ENCODE assay signal across 19 mouse cellular contexts in the genomic region with DNA sequence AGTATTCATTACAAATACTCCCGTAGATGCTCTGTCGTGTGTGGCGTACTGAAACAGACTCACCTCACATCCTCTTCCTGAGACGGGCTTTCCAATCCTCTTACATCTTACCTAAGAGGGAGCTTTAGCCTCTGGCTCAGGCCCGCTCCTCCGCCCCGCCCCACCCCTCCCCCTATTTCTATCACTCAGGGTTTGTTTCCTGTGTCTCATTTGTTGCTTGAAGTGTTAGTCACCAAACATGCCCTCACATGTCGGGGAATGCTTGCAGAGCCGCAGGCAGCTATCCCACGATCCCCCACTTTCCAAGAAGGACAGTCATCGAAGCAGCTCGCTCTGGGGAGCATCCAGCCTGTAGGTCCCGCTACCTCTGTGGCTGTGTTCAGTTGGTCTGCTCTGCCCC.
DNase-seq lines count a peak whose midpoint lies in the region; ATAC-seq and TF ChIP-seq lines count a peak whose summit lies in the region.
"Had no signal": no experiment of that assay in that cellular context is flagged by ENCODE, and none has a peak within 500 bp of the region (broad histone marks: within the 10 kb centered on the region; RNA-seq: fewer than 3 reads in every experiment).

No protein-coding gene starts in this region.

- 91% methylated on average over 13 of the region's 13 CpGs for WGBS in heart, embryonic 12.5 days
- WGBS in forebrain, postnatal 0 days = 91% methylated on average over 13 of the region's 13 CpGs
- 96% methylated on average over 13 of the region's 13 CpGs for WGBS in forebrain, embryonic 12.5 days

- H3K4me3 ChIP-seq in ES-E14 (ENCODE audit: insufficient read depth in 1 of 2, low read depth in 1 of 2, low read length in 2 of 2, poor library complexity in 1 of 2, severe bottlenecking in 1 of 2) = no peak overlapping the region
- no peak overlapping the region for H3K4me3 ChIP-seq in embryonic fibroblast, embryonic 13.5 days (ENCODE audit: insufficient read depth, low read length)
- H3K4me3 ChIP-seq in heart, embryonic 12.5 days = no peak overlapping the region
- no peak overlapping the region for H3K4me3 ChIP-seq in forebrain, postnatal 0 days (ENCODE audit: low read depth, low read length)
- no peak overlapping the region for H3K4me3 ChIP-seq in forebrain, embryonic 12.5 days (replicated peaks)
- H3K4me3 ChIP-seq: forebrain, embryonic 15.5 days; gastrocnemius, adult 2 months; heart, embryonic 15.5 days; midbrain, embryonic 10.5 days had no signal

- DNase-seq in urinary bladder, postnatal 14 days (ENCODE audit: low spot score) = peak; percentile 64
- no peak for DNase-seq in urinary bladder, adult 2 months (ENCODE audit: low spot score)
- peak; percentile 15 for DNase-seq in ES-E14 (ENCODE audit: low read depth, low spot score)
- no peak for DNase-seq in forebrain, postnatal 0 days
- DNase-seq: adrenal gland, postnatal 36 days; cerebellum, adult 9-11 months; gastrocnemius, adult 2 months; kidney, adult 9 months; lung, adult 18-20 months; retina, postnatal 1 day; spleen, adult 18-20 months; thymus, adult 18-20 months had no signal

- TF ChIP-seq POLR2A in embryonic fibroblast, embryonic 13.5 days (IDR thresholded peaks at IDR 0.05; ENCODE audit: low read depth, low read length) = no peak

- no peaks in the 10 kb centered on the region for H3K27me3 ChIP-seq in heart, embryonic 12.5 days (replicated peaks)
- H3K27me3 ChIP-seq in forebrain, postnatal 0 days (ENCODE audit: insufficient read depth, low read length) = no peaks in the 10 kb centered on the region
- no peaks in the 10 kb centered on the region for H3K27me3 ChIP-seq in forebrain, embryonic 12.5 days
- H3K27me3 ChIP-seq: forebrain, embryonic 15.5 days; heart, embryonic 15.5 days had no signal

- H3K4me1 ChIP-seq in ES-E14 (ENCODE audit: control insufficient read depth in 2 of 2, insufficient read depth in 2 of 2, low read length in 2 of 2, poor library complexity in 1 of 2) = peaks cover 0 to 19% of the 10 kb centered on the region in 2 experiments; a peak in 2 of 4 replicates
- H3K4me1 ChIP-seq in embryonic fibroblast, embryonic 13.5 days (ENCODE audit: control insufficient read depth, insufficient read depth, low read length) = no peaks in the 10 kb centered on the region
- peaks cover 3% of the 10 kb centered on the region for H3K4me1 ChIP-seq in heart, embryonic 12.5 days (replicated peaks)
- H3K4me1 ChIP-seq in forebrain, postnatal 0 days (ENCODE audit: insufficient read depth) = no peaks in the 10 kb centered on the region
- H3K4me1 ChIP-seq in forebrain, embryonic 12.5 days = no peaks in the 10 kb centered on the region
- H3K4me1 ChIP-seq: midbrain, embryonic 10.5 days had no signal

- no peaks in the 10 kb centered on the region; the same call in 1 of the 2 replicates for H3K9me3 ChIP-seq in ES-E14 (ENCODE audit: control insufficient read depth, insufficient read depth, low read depth, low read length)
- H3K9me3 ChIP-seq in heart, embryonic 12.5 days (replicated peaks) = no peaks in the 10 kb centered on the region
- H3K9me3 ChIP-seq in forebrain, postnatal 0 days (ENCODE audit: low read length) = no peaks in the 10 kb centered on the region
- H3K9me3 ChIP-seq in forebrain, embryonic 12.5 days = no peaks in the 10 kb centered on the region; the same call in 1 of the 2 replicates
- H3K9me3 ChIP-seq: forebrain, embryonic 15.5 days; heart, embryonic 15.5 days had no signal

- in situ Hi-C loops in ES-E14 (cut with MboI; ENCODE audit: low sequenced_read_pairs in 2 of 2, unreplicated experiment in 2 of 2) = no loop called here

- no peaks in the 10 kb centered on the region; the same call in 1 of the 2 replicates for H3K36me3 ChIP-seq in ES-E14 (ENCODE audit: control insufficient read depth, insufficient read depth, low read length, poor library complexity, severe bottlenecking)
- H3K36me3 ChIP-seq in heart, embryonic 12.5 days = peaks cover 20% of the 10 kb centered on the region
- H3K36me3 ChIP-seq in forebrain, postnatal 0 days (ENCODE audit: insufficient read depth) = peaks cover 4% of the 10 kb centered on the region; the same call in 1 of the 2 replicates
- H3K36me3 ChIP-seq in forebrain, embryonic 12.5 days (replicated peaks) = peaks cover 19% of the 10 kb centered on the region
- H3K36me3 ChIP-seq: heart, embryonic 15.5 days had no signal

- H3K9ac ChIP-seq in ES-E14 (ENCODE audit: insufficient read depth, low read depth, low read length, poor library complexity, severe bottlenecking) = no peak overlapping the region
- H3K9ac ChIP-seq in heart, embryonic 12.5 days = no peak overlapping the region
- H3K9ac ChIP-seq in forebrain, postnatal 0 days = no peak overlapping the region
- no peak overlapping the region for H3K9ac ChIP-seq in forebrain, embryonic 12.5 days
- H3K9ac ChIP-seq: forebrain, embryonic 15.5 days; heart, embryonic 15.5 days had no signal

- no peak for ATAC-seq in heart, embryonic 12.5 days (ENCODE audit: insufficient number of reproducible peaks, low FRiP score)
- ATAC-seq in forebrain, postnatal 0 days = no peak
- ATAC-seq in forebrain, embryonic 12.5 days (ENCODE audit: low FRiP score) = no peak
- ATAC-seq: forebrain, embryonic 15.5 days; hindbrain, postnatal 0 days had no signal

- H3K27ac ChIP-seq in ES-E14 (ENCODE audit: insufficient read depth, low read depth, low read length, poor library complexity, severe bottlenecking) = peak overlapping the region; percentile 71
- H3K27ac ChIP-seq in embryonic fibroblast, embryonic 13.5 days (ENCODE audit: insufficient read depth, low read length) = 0 out of 2 replicates have a peak overlapping the region, but pooled peaks have one; percentile 38
- H3K27ac ChIP-seq in heart, embryonic 12.5 days (ENCODE audit: poor library complexity, severe bottlenecking) = no peak overlapping the region
- no peak overlapping the region for H3K27ac ChIP-seq in forebrain, postnatal 0 days (ENCODE audit: low read depth, low read length)
- no peak overlapping the region for H3K27ac ChIP-seq in forebrain, embryonic 12.5 days
- H3K27ac ChIP-seq: forebrain, embryonic 15.5 days; gastrocnemius, adult 2 months; heart, embryonic 15.5 days; hindbrain, postnatal 0 days; midbrain, embryonic 10.5 days had no signal

- no peak overlapping the region for H3K4me2 ChIP-seq in heart, embryonic 12.5 days
- H3K4me2 ChIP-seq in forebrain, postnatal 0 days (ENCODE audit: low read depth) = no peak overlapping the region
- H3K4me2 ChIP-seq in forebrain, embryonic 12.5 days = no peak overlapping the region
- H3K4me2 ChIP-seq: forebrain, embryonic 15.5 days; heart, embryonic 15.5 days had no signal

- TF ChIP-seq CTCF in embryonic fibroblast, embryonic 13.5 days (IDR thresholded peaks at IDR 0.05; ENCODE audit: borderline replicate concordance, insufficient read depth, low read length) = no peak
- TF ChIP-seq CTCF in forebrain, postnatal 0 days (IDR thresholded peaks at IDR 0.05; ENCODE audit: low read depth) = no peak

TF ChIP-seq in ES-E14, 5 proteins besides CTCF, POLR2A, EP300 and RAD21:
- TF ChIP-seq CHD2 (IDR thresholded peaks at IDR 0.05; ENCODE audit: low read depth, low read length) = no peak
- no peak for TF ChIP-seq ZNF384 (IDR thresholded peaks at IDR 0.05; ENCODE audit: low read depth, low read length)
- no peak for TF ChIP-seq HCFC1 (IDR thresholded peaks at IDR 0.05; ENCODE audit: borderline replicate concordance, insufficient read depth, low read length)
- TF ChIP-seq MAFK (IDR thresholded peaks at IDR 0.05; ENCODE audit: insufficient read depth, low read depth, low read length) = no peak
- no peak for TF ChIP-seq ZC3H11A (IDR thresholded peaks at IDR 0.05; ENCODE audit: borderline replicate concordance, low read depth, low read length)
TF ChIP-seq in ES-E14: peak in this region for 0.

Comparison
In these comparisons a context has a peak if more than half of its experiments do, and no peak if none do; other contexts are left out.
1. DNase-seq: peak in urinary bladder, postnatal 14 days (single experiment) and ES-E14 (single experiment); none in urinary bladder, adult 2 months (single experiment) and forebrain, postnatal 0 days (single experiment).
2. H3K27ac ChIP-seq: peak in ES-E14 (single experiment) and embryonic fibroblast, embryonic 13.5 days (single experiment); none in heart, embryonic 12.5 days (single experiment), forebrain, postnatal 0 days (single experiment) and forebrain, embryonic 12.5 days (single experiment).